Mouse (Mus musculus): ENCODE results near the gene Tecpr2. TPM values are rescaled to one million over a fixed set of nuclear protein-coding genes. Genes with fewer than 3 reads are reported as not detected.

The Tecpr2 gene
- polyA plus RNA-seq, 1 experiment from 2014 or later = 1.2 TPM

DNA sequence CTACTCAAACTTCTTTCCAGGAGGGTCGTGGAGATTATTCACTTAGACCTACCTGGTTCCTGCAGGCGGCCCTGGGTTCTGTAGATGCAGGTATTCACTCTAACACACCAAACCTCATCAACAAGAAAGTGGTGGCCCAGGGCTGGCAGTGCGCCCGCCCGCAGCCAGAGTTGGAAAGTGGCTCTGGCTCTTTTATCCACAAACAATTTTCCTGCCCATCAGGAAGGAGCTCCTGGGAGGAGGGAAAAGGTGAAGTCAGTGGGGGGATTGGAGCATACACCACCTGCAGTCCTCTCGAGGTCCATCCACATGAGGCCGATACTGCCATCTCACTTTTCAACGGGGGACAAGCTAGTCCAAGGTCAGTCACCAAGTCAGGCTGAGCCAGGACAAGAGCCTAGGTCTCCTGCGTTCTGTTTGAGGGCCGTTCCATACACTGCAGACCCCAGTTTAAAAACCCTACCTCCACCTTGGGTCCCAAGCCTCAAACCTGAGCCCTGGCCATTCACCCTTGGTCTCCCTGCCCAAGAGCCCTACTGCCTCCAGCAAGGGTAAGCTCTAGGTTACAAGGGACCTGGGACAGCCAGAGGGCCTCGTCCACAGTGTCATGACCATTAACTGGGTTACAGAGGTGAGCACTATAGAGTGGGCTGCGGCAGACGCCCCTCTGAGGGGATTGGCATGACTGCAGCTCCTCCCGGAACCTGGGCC is 89.0 kb downstream of the Tecpr2 start:
- Histone ChIP-seq H3K4me2 (replicated peaks; ENCODE audit: low read depth) (peak overlapping the region; percentile 90), H3K4me3 (ENCODE audit: low read depth, low read length) (peak overlapping the region; percentile 77), H3K27me3 (ENCODE audit: control insufficient read depth, insufficient read depth, low read length) (no peaks in the 10 kb centered on the region), H3K9ac (ENCODE audit: low read length) (peak overlapping the region; percentile 87), H3K9me3 (ENCODE audit: control insufficient read depth, low read length) (no peaks in the 10 kb centered on the region), H3K27ac (replicated peaks) (peak overlapping the region; percentile 91), H3K4me1 (replicated peaks; ENCODE audit: control insufficient read depth, insufficient read depth) (0 out of 2 replicates have a peak, but pooled peaks cover 4% of the 10 kb centered on the region), H3K36me3 (ENCODE audit: control insufficient read depth, insufficient read depth, low read length) (peaks cover 2% of the 10 kb centered on the region; the same call in 1 of the 2 replicates)
- WGBS = 37% methylated on average over 14 of the region's 14 CpGs
- no peak for TF ChIP-seq CTCF (IDR thresholded peaks at IDR 0.05; ENCODE audit: low read depth)
- no peak for TF ChIP-seq EP300 (optimal IDR thresholded peaks at IDR 0.05)
- ATAC-seq (ENCODE audit: low FRiP score, low TSS enrichment) (no peak), DNase-seq (ENCODE audit: low spot score) (no peak)

DNA sequence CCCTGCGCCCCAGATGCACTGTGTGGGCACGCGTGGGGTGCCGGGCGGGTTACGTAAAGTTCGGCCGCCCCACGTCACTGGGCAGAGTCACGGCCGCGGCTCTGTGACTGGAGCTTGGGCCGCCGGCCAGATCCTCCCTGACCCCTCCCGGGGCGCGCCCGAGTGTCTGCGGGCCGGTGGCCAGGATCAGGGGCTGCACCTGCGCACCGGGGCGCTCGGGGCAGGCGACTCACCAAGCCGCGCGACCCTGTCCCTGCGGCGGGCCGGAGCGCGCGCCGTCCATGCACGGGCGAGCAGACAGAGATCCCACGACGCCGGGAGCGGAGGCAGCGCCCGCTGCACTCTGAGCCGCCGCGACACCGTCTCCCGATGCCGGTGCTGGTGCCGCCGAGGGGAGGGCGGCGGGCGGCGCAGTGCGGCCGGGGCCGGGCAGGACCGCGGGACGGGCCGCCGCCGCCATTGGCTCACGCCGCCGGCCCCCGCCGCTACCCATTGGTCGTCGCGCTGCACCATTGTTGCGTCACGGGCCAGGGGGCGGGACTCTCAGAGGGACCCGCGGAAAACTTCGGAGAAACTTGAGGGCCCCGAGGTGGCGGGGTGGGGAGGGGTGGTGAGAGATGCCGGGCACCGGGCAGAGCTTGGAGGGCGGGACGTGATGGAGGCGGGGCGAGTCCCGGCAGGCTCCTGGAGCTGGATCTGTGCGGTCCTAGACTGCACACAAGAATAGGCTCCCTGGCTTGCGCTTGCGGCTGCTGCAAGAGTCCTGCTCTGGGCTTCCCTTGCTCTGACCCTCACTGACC is 89.7 kb downstream of the Tecpr2 start, which contains the start of gene Ankrd9:
Gene Ankrd9 (minus strand): TSS at position 434 of the 800 bp plus-strand sequence.
- under 1% methylated on average over 68 of the region's 90 CpGs for WGBS
- H3K4me3 ChIP-seq (ENCODE audit: low read depth, low read length) = peak within 1 kb of the TSS; percentile 77
- no peaks in the 10 kb centered on the region for H3K27me3 ChIP-seq (ENCODE audit: control insufficient read depth, insufficient read depth, low read length)
- no peak for TF ChIP-seq EP300 (optimal IDR thresholded peaks at IDR 0.05)
- TF ChIP-seq CTCF (IDR thresholded peaks at IDR 0.05; ENCODE audit: low read depth) = 0 out of 2 replicates have a peak, but pooled peaks have one; percentile 6
- H3K9ac ChIP-seq (ENCODE audit: low read length) = peak within 1 kb of the TSS; percentile 87
- H3K36me3 ChIP-seq (ENCODE audit: control insufficient read depth, insufficient read depth, low read length) = peaks cover 2% of the 10 kb centered on the region; the same call in 1 of the 2 replicates
- H3K4me2 ChIP-seq (replicated peaks; ENCODE audit: low read depth) = peak within 1 kb of the TSS; percentile 90
- no peaks in the 10 kb centered on the region for H3K9me3 ChIP-seq (ENCODE audit: control insufficient read depth, low read length)
- ATAC-seq (ENCODE audit: low FRiP score, low TSS enrichment) = peak; percentile 96
- peak; percentile 98 for DNase-seq (ENCODE audit: low spot score)
- 0 out of 2 replicates have a peak, but pooled peaks cover 4% of the 10 kb centered on the region for H3K4me1 ChIP-seq (replicated peaks; ENCODE audit: control insufficient read depth, insufficient read depth)
- peak within 1 kb of the TSS; percentile 91 for H3K27ac ChIP-seq (replicated peaks)

DNA sequence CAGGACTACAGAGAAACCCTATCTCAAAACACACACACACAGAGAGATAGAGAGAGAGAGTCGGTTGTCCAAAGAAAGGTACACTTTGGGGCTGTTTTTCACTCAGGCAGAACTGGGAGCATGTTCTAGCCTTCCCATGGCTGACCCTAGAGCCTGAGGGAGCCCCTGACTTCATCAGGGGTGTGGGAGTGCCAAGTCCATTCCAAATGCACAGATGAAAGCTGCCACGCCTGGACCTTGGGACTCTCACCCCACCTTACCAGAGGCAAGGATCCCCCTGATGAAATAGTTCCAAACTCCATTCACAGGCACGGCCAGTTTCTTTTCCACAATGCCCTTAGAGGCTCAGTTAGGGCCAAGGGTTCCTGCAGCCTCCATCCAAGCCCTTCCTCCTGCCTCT is 90.7 kb downstream of the Tecpr2 start:
- H3K9me3 ChIP-seq (ENCODE audit: control insufficient read depth, low read length) = no peaks in the 10 kb centered on the region
- ATAC-seq (ENCODE audit: low FRiP score, low TSS enrichment) (no peak), DNase-seq (ENCODE audit: low spot score) (no peak)
- TF ChIP-seq CTCF (IDR thresholded peaks at IDR 0.05; ENCODE audit: low read depth) (no peak), EP300 (optimal IDR thresholded peaks at IDR 0.05) (no peak)
- no peak overlapping the region for H3K4me3 ChIP-seq (ENCODE audit: low read depth, low read length)
- H3K4me2 ChIP-seq (replicated peaks; ENCODE audit: low read depth) = no peak overlapping the region
- H3K4me1 ChIP-seq (replicated peaks; ENCODE audit: control insufficient read depth, insufficient read depth) = 0 out of 2 replicates have a peak, but pooled peaks cover 6% of the 10 kb centered on the region
- H3K9ac ChIP-seq (ENCODE audit: low read length) = no peak overlapping the region
- H3K27me3 ChIP-seq (ENCODE audit: control insufficient read depth, insufficient read depth, low read length) = no peaks in the 10 kb centered on the region
- 66% methylated on average over 3 of the region's 3 CpGs for WGBS
- peak overlapping the region; percentile 91 for H3K27ac ChIP-seq (replicated peaks)
- H3K36me3 ChIP-seq (ENCODE audit: control insufficient read depth, insufficient read depth, low read length) = no peaks in the 10 kb centered on the region; the same call in 1 of the 2 replicates

DNA sequence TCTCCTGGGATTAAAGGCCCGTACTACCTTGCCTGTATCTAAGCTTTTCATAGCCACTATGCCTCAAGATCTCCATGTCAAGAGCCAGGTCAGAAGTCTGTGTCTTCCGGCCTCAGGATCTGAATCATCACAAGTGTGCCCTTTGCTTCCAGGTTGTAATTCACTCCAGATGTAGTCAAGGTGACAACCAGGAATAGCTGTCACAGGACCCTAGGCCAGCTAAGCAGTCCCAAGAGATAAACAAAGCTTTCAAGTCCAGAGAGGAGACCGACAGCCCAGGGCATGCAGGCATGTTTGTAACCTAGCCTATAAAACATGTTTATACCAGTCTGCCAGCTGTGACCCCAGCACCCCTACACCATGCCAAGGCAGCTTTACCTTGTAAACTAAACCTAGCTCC is 92.7 kb downstream of the Tecpr2 start:
- 74% methylated on average over 3 of the region's 3 CpGs for WGBS
- Histone ChIP-seq H3K9me3 (ENCODE audit: control insufficient read depth, low read length) (no peaks in the 10 kb centered on the region), H3K36me3 (ENCODE audit: control insufficient read depth, insufficient read depth, low read length) (no peaks in the 10 kb centered on the region), H3K27ac (replicated peaks) (no peak overlapping the region), H3K4me2 (replicated peaks; ENCODE audit: low read depth) (no peak overlapping the region), H3K9ac (ENCODE audit: low read length) (no peak overlapping the region), H3K4me1 (replicated peaks; ENCODE audit: control insufficient read depth, insufficient read depth) (0 out of 2 replicates have a peak, but pooled peaks cover 6% of the 10 kb centered on the region), H3K27me3 (ENCODE audit: control insufficient read depth, insufficient read depth, low read length) (no peaks in the 10 kb centered on the region), H3K4me3 (ENCODE audit: low read depth, low read length) (no peak overlapping the region)
- no peak for ATAC-seq (ENCODE audit: low FRiP score, low TSS enrichment)
- no peak for TF ChIP-seq EP300 (optimal IDR thresholded peaks at IDR 0.05)
- no peak for TF ChIP-seq CTCF (IDR thresholded peaks at IDR 0.05; ENCODE audit: low read depth)
- no peak for DNase-seq (ENCODE audit: low spot score)

DNA sequence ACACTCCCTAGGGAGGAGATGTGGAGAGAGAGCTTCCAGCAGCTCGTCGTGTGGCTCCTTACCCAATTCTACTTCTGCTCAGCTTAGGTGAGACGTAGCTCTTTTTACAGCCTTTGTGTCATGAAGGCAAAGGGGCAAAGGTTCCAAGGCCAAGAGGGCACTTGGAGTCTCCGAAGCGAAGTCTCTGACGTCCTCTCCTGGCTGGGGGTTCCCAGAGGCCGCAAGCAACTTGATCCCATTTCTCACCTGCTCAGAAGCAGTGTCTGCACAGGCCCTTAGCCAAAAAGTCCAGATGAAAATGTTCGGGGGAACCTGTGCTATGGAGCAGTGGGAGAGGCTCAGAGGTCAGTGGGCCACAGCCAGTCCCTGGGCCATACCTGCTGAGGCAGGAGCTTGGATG is 94.0 kb downstream of the Tecpr2 start:
- no peak overlapping the region for H3K9ac ChIP-seq (ENCODE audit: low read length)
- H3K4me3 ChIP-seq (ENCODE audit: low read depth, low read length) = no peak overlapping the region
- H3K4me2 ChIP-seq (replicated peaks; ENCODE audit: low read depth) = no peak overlapping the region
- H3K27ac ChIP-seq (replicated peaks) = no peak overlapping the region
- H3K36me3 ChIP-seq (ENCODE audit: control insufficient read depth, insufficient read depth, low read length) = no peaks in the 10 kb centered on the region
- H3K9me3 ChIP-seq (ENCODE audit: control insufficient read depth, low read length) = no peaks in the 10 kb centered on the region
- H3K27me3 ChIP-seq (ENCODE audit: control insufficient read depth, insufficient read depth, low read length) = no peaks in the 10 kb centered on the region
- 0 out of 2 replicates have a peak, but pooled peaks cover 4% of the 10 kb centered on the region for H3K4me1 ChIP-seq (replicated peaks; ENCODE audit: control insufficient read depth, insufficient read depth)
- ATAC-seq (ENCODE audit: low FRiP score, low TSS enrichment) (no peak), DNase-seq (ENCODE audit: low spot score) (no peak)
- TF ChIP-seq EP300 (optimal IDR thresholded peaks at IDR 0.05) (no peak), CTCF (IDR thresholded peaks at IDR 0.05; ENCODE audit: low read depth) (no peak)
- 78% methylated on average over 8 of the region's 8 CpGs for WGBS
